Mouse (Mus musculus): ENCODE measurements around the gene Dap.

DNA sequence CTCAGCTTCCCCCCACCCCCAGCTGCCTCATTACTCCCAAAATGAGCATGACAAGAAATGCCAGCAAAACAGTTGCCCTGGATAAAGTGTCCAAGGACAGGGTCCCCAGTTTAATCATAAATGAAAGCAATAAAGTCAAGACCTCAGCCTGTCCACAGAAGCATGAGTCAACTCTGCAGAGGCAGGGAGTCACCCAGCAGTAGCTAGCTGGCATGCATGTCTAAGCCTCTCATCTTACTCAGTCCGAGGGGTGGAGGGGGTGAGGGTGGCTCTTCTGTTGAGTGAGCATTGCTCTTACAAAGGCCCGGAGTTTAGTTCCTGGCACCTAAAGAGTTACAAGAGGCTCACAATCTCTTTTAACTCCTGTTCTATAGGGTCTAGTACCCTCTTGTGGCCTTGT is 87.9 kb downstream of the Dap start:
- no peak for TF ChIP-seq CTCF (IDR thresholded peaks at IDR 0.05; ENCODE audit: control insufficient read depth, insufficient read depth, insufficient read length)
- TF ChIP-seq MAX (IDR thresholded peaks at IDR 0.05) = no peak

Measured in C2C12 (cell line).